In genomic region chr6:120516422-120516821, GRCm38 (mm10) we compare ENCODE assay signal across 19 mouse cellular contexts. TPM values are rescaled to one million over a fixed set of nuclear protein-coding genes. Genes with fewer than 3 reads are reported as not detected.
DNase-seq lines count a peak whose midpoint lies in the region; ATAC-seq and TF ChIP-seq lines count a peak whose summit lies in the region.
"Had no signal": no experiment of that assay in that cellular context is flagged by ENCODE, and none has a peak within 500 bp of the region (broad histone marks: within the 10 kb centered on the region; RNA-seq: fewer than 3 reads in every experiment).

No protein-coding gene starts in this region.

- peak; percentile 45; the same call in 1 of the 2 replicates for ATAC-seq in G1E (ENCODE audit: extremely low read depth, insufficient number of reproducible peaks, low FRiP score, poor library complexity, severe bottlenecking)
- ATAC-seq in liver, postnatal 0 days = peak; percentile 92
- ATAC-seq: forebrain, embryonic 15.5 days had no signal

- 48% methylated on average over 4 of the region's 4 CpGs for WGBS in liver, postnatal 0 days (ENCODE audit: insufficient replicate concordance)

- no peak overlapping the region for H3K9ac ChIP-seq in MEL (ENCODE audit: control insufficient read depth, low read depth, low read length, poor library complexity, severe bottlenecking)
- no peak overlapping the region for H3K9ac ChIP-seq in liver, postnatal 0 days (replicated peaks)
- H3K9ac ChIP-seq: embryonic facial prominence, embryonic 15.5 days; forebrain, embryonic 15.5 days; heart, embryonic 13.5 days; limb, embryonic 13.5 days; midbrain, embryonic 12.5 days had no signal

- no peak; the same call in 1 of the 2 replicates for TF ChIP-seq RAD21 in MEL (IDR thresholded peaks at IDR 0.05; ENCODE audit: low read depth, low read length)

- H3K4me1 ChIP-seq in G1E (ENCODE audit: insufficient read depth, low read depth, low read length) = peaks cover 9% of the 10 kb centered on the region
- H3K4me1 ChIP-seq in MEL (ENCODE audit: control insufficient read depth in 1 of 2, insufficient read depth in 2 of 2, low read length in 2 of 2) = peaks cover 9 to 17% of the 10 kb centered on the region in 2 experiments
- H3K4me1 ChIP-seq in erythroblast, embryonic 14.5 days (ENCODE audit: control insufficient read depth) = peaks cover 65% of the 10 kb centered on the region
- peaks cover 14% of the 10 kb centered on the region for H3K4me1 ChIP-seq in liver, postnatal 0 days (ENCODE audit: insufficient read depth)
- H3K4me1 ChIP-seq: embryonic facial prominence, embryonic 15.5 days; forebrain, embryonic 15.5 days; hindbrain, embryonic 10.5 days; limb, embryonic 13.5 days; midbrain, embryonic 12.5 days had no signal

- TF ChIP-seq EP300 in MEL (IDR thresholded peaks at IDR 0.05; ENCODE audit: low read depth in 1 of 2, low read length in 2 of 2) = peak; percentile 98 to 99
- TF ChIP-seq EP300 in liver, postnatal 0 days (IDR thresholded peaks at IDR 0.05; ENCODE audit: low read depth) = peak; percentile 98

- intact Hi-C loops in gastrocnemius, adult 2 months (cut with DNase I) = no loop called here

- H3K9me3 ChIP-seq in G1E (replicated peaks) (no peaks in the 10 kb centered on the region), MEL (replicated peaks; ENCODE audit: insufficient read depth, low read length) (no peaks in the 10 kb centered on the region)
- no peaks in the 10 kb centered on the region for H3K9me3 ChIP-seq in erythroblast, embryonic 14.5 days (ENCODE audit: control insufficient read depth, low read length)
- H3K9me3 ChIP-seq in liver, postnatal 0 days (ENCODE audit: low read length) = no peaks in the 10 kb centered on the region
- H3K9me3 ChIP-seq: embryonic facial prominence, embryonic 15.5 days; forebrain, embryonic 15.5 days; heart, embryonic 13.5 days; hindbrain, embryonic 10.5 days; limb, embryonic 13.5 days; midbrain, embryonic 12.5 days had no signal

- DNase-seq in G1E (ENCODE audit: low spot score) (no peak), MEL (ENCODE audit: low read depth, low spot score) (peak; percentile 81)
- DNase-seq in liver, postnatal 0 days = no peak
- DNase-seq in layer of hippocampus, postnatal 14 days (ENCODE audit: low spot score in 2 of 2) = no peak
- no peak for DNase-seq in gastrocnemius, adult 2 months
- DNase-seq in cerebellum, adult 11 months = no peak
- DNase-seq: cerebellum, adult 2 months; lung, postnatal 10 days; right cerebral cortex, adult 18-20 months had no signal

- no peaks in the 10 kb centered on the region for H3K27me3 ChIP-seq in G1E (ENCODE audit: insufficient read depth, low read length)
- no peaks in the 10 kb centered on the region for H3K27me3 ChIP-seq in MEL (ENCODE audit: control insufficient read depth in 1 of 2, insufficient read depth in 2 of 2, low read length in 2 of 2)
- H3K27me3 ChIP-seq in erythroblast, embryonic 14.5 days (ENCODE audit: control insufficient read depth) = no peaks in the 10 kb centered on the region
- H3K27me3 ChIP-seq in liver, postnatal 0 days (ENCODE audit: insufficient read depth, low read length) = no peaks in the 10 kb centered on the region
- H3K27me3 ChIP-seq: embryonic facial prominence, embryonic 15.5 days; forebrain, embryonic 15.5 days; heart, embryonic 13.5 days; limb, embryonic 13.5 days; midbrain, embryonic 12.5 days had no signal

- peak overlapping the region; percentile 4; the same call in 1 of the 2 replicates for H3K4me2 ChIP-seq in liver, postnatal 0 days (ENCODE audit: low read depth, low read length)
- H3K4me2 ChIP-seq: embryonic facial prominence, embryonic 15.5 days; forebrain, embryonic 15.5 days; heart, embryonic 13.5 days; limb, embryonic 13.5 days; midbrain, embryonic 12.5 days had no signal

- no peak for TF ChIP-seq POLR2A in MEL (IDR thresholded peaks at IDR 0.05; ENCODE audit: control insufficient read depth in 1 of 2, insufficient read depth in 1 of 2, low read depth in 1 of 2, low read length in 2 of 2, poor library complexity in 1 of 2)

- no peak overlapping the region for H3K4me3 ChIP-seq in G1E (ENCODE audit: low read depth, low read length)
- no peak overlapping the region for H3K4me3 ChIP-seq in MEL (ENCODE audit: control insufficient read depth in 1 of 2, insufficient read depth in 1 of 2, low read depth in 2 of 2, low read length in 2 of 2)
- H3K4me3 ChIP-seq in erythroblast, embryonic 14.5 days (replicated peaks) = peak overlapping the region; percentile 21
- H3K4me3 ChIP-seq in liver, postnatal 0 days (ENCODE audit: low read depth, low read length) = no peak overlapping the region
- no peak overlapping the region for H3K4me3 ChIP-seq in gastrocnemius, adult 2 months
- H3K4me3 ChIP-seq: embryonic facial prominence, embryonic 15.5 days; forebrain, embryonic 15.5 days; heart, embryonic 13.5 days; hindbrain, embryonic 10.5 days; limb, embryonic 13.5 days; midbrain, embryonic 12.5 days; myocyte had no signal

- peaks cover 86% of the 10 kb centered on the region for H3K36me3 ChIP-seq in G1E (replicated peaks)
- H3K36me3 ChIP-seq in MEL (ENCODE audit: control insufficient read depth in 1 of 2, insufficient read depth in 2 of 2, low read length in 2 of 2) = peaks cover 0 to 18% of the 10 kb centered on the region in 2 experiments; a peak in 3 of 4 replicates
- H3K36me3 ChIP-seq in erythroblast, embryonic 14.5 days (ENCODE audit: control insufficient read depth) = peaks cover 85% of the 10 kb centered on the region
- H3K36me3 ChIP-seq in liver, postnatal 0 days (replicated peaks; ENCODE audit: insufficient read depth, low read length) = peaks cover 23% of the 10 kb centered on the region

- H3K27ac ChIP-seq in MEL (ENCODE audit: control insufficient read depth, low read depth, low read length) = peak overlapping the region; percentile 58
- peak overlapping the region; percentile 46 for H3K27ac ChIP-seq in liver, postnatal 0 days (ENCODE audit: low read depth)
- H3K27ac ChIP-seq in gastrocnemius, adult 2 months = no peak overlapping the region
- H3K27ac ChIP-seq: embryonic facial prominence, embryonic 15.5 days; forebrain, embryonic 15.5 days; heart, embryonic 13.5 days; limb, embryonic 13.5 days; midbrain, embryonic 12.5 days had no signal

- no peaks in the 10 kb centered on the region for H3K79me2 ChIP-seq in MEL (ENCODE audit: control insufficient read depth, insufficient read depth, low read length, poor library complexity)

- TF ChIP-seq CTCF in G1E (IDR thresholded peaks at IDR 0.05; ENCODE audit: low read depth, low read length) (no peak), MEL (IDR thresholded peaks at IDR 0.05 in 2 of 3, conservative IDR thresholded peaks at IDR 0.05 in 1 of 3; ENCODE audit: control insufficient read depth in 1 of 3, insufficient read depth in 1 of 3, low read depth in 2 of 3, low read length in 3 of 3, poor library complexity in 1 of 3, severe bottlenecking in 1 of 3) (peak in 2 of 3 experiments; percentile 14 to 59; a peak in 2 of 6 replicates)
- peak; percentile 45 for TF ChIP-seq CTCF in liver, postnatal 0 days (IDR thresholded peaks at IDR 0.05; ENCODE audit: low read depth)
- TF ChIP-seq CTCF in gastrocnemius, adult 2 months (IDR thresholded peaks at IDR 0.05) = no peak

TF ChIP-seq in MEL, 35 proteins besides CTCF, POLR2A, EP300 and RAD21 (continues in another document):
- TF ChIP-seq TCF12 (IDR thresholded peaks at IDR 0.05; ENCODE audit: low read depth, low read length) (peak; percentile 99), ETS1 (IDR thresholded peaks at IDR 0.05; ENCODE audit: low read depth, low read length) (peak; percentile 87), ZNF384 (IDR thresholded peaks at IDR 0.05; ENCODE audit: low read depth, low read length) (peak; percentile 93), KAT2A (conservative IDR thresholded peaks at IDR 0.05; ENCODE audit: low read depth, low read length) (peak; percentile 47), POLR2AphosphoS2 (IDR thresholded peaks at IDR 0.05; ENCODE audit: low read length) (no peak), TAL1 (IDR thresholded peaks at IDR 0.05; ENCODE audit: low read length) (peak; percentile 94), TBP (IDR thresholded peaks at IDR 0.05; ENCODE audit: low read depth, low read length) (no peak), SMC3 (IDR thresholded peaks at IDR 0.05; ENCODE audit: low read depth, low read length) (peak; percentile 20; the same call in 1 of the 2 replicates), SIN3A (IDR thresholded peaks at IDR 0.05; ENCODE audit: low read length) (peak; percentile 75), E2F4 (IDR thresholded peaks at IDR 0.05; ENCODE audit: borderline replicate concordance, low read depth, low read length) (no peak)

RNA-seq across cellular contexts. Expression of gene Hdhd5, which starts 14.7 kb away (rescaled TPM):
- total RNA-seq in G1E (2014; fragmentation: Nextera tagmentation) (10.0 and 11.9 TPM in 2 replicates), G1E (2017) (12.8 and 15.5 TPM in 2 replicates), MEL (2012; rRNA removed) (17.4 and 19.9 TPM in 2 replicates)
- polyA plus RNA-seq in G1E (2012) (10.2 and 10.5 TPM in 2 replicates), MEL (2012; ENCODE audit: insufficient read depth in 1 of 2, insufficient read length in 2 of 2, low read depth in 1 of 2, low replicate concordance in 2 of 2, missing spikeins in 1 of 2) (10 to 100 TPM in 1 of 2 experiments, not detected in 1; 17.8 TPM)
- 0.69 and 0.78 TPM in 2 replicates for polyA plus RNA-seq in erythroblast, embryonic 14.5 days (2012)
- polyA plus RNA-seq in liver, postnatal 0 days (2015; fragmentation: Nextera tagmentation; extraction: Ambion mirVana) = 6.6 and 7.1 TPM in 2 replicates
- 10 to 100 TPM; 34.2 to 38.1 TPM for total RNA-seq in layer of hippocampus, postnatal 14 days (2021)
- 10 to 100 TPM; 19.4 to 28.5 TPM for total RNA-seq in gastrocnemius, adult 2 months (2021)

RNA-seq across cellular contexts. Expression of gene Tmem121b, which starts 22.8 kb away (rescaled TPM):
- total RNA-seq in G1E (2014; fragmentation: Nextera tagmentation) (not detected in 2 replicates), G1E (2017) (0.05 and 0.06 TPM in 2 replicates), MEL (2012; rRNA removed) (not detected in 2 replicates)
- polyA plus RNA-seq in G1E (2012) (not detected in 2 replicates), MEL (2012; ENCODE audit: insufficient read depth in 1 of 2, insufficient read length in 2 of 2, low read depth in 1 of 2, low replicate concordance in 2 of 2, missing spikeins in 1 of 2) (under 1 TPM in 1 of 2 experiments, not detected in 1; 0.18 TPM)
- not detected in 2 replicates for polyA plus RNA-seq in erythroblast, embryonic 14.5 days (2012)
- not detected in 2 replicates for polyA plus RNA-seq in liver, postnatal 0 days (2015; fragmentation: Nextera tagmentation; extraction: Ambion mirVana)
- total RNA-seq in layer of hippocampus, postnatal 14 days (2021) = 10 to 100 TPM; 41.3 to 42.2 TPM
- total RNA-seq in gastrocnemius, adult 2 months (2021) = not detected
- total RNA-seq: gastrocnemius, adult 18-20 months; neutrophil, adult 5-6 weeks had no signal

RNA-seq across cellular contexts. Expression of gene Il17ra, which starts 53.4 kb away (rescaled TPM):
- 4.4 and 7.1 TPM in 2 replicates for total RNA-seq in G1E (2014; fragmentation: Nextera tagmentation)
- total RNA-seq in G1E (2017) = 6.0 and 6.3 TPM in 2 replicates
- 10.3 and 10.7 TPM in 2 replicates for polyA plus RNA-seq in G1E (2012)
- 18.0 and 19.5 TPM in 2 replicates for total RNA-seq in MEL (2012; rRNA removed)
- polyA plus RNA-seq in MEL (2012; ENCODE audit: insufficient read depth in 1 of 2, insufficient read length in 2 of 2, low read depth in 1 of 2, low replicate concordance in 2 of 2, missing spikeins in 1 of 2) = 10 to 100 TPM in 1 of 2 experiments, not detected in 1; 43.3 TPM
- 0.53 and 0.60 TPM in 2 replicates for polyA plus RNA-seq in erythroblast, embryonic 14.5 days (2012)
- polyA plus RNA-seq in liver, postnatal 0 days (2015; fragmentation: Nextera tagmentation; extraction: Ambion mirVana) = 9.4 and 10.6 TPM in 2 replicates
- 1 to 10 TPM; 5.0 to 6.6 TPM for total RNA-seq in layer of hippocampus, postnatal 14 days (2021)
- 1 to 10 TPM in 1 of 2 experiments, under 1 TPM in 1; 0.99 to 2.0 TPM for total RNA-seq in gastrocnemius, adult 2 months (2021)

Comparison
In these comparisons a context has a peak if more than half of its experiments do, and no peak if none do; other contexts are left out.
1. CTCF ChIP-seq: peak in MEL (2 of 3) and liver, postnatal 0 days (single experiment); none in G1E (single experiment) and gastrocnemius, adult 2 months (single experiment).
2. RNA of gene Tmem121b, which starts 22.8 kb away (total RNA-seq): 41.3 to 42.2 TPM in layer of hippocampus, postnatal 14 days; 0.05 to 0.06 TPM in G1E, not detected in MEL and not detected in gastrocnemius, adult 2 months; every median in the first group is over 10 times any median in the second.